Mouse (Mus musculus) erythroblast, embryonic 14.5 days (primary cell): ENCODE data around the gene Prkcg. TPM values are rescaled to one million over a fixed set of nuclear protein-coding genes. Genes with fewer than 3 reads are reported as not detected.

Source experiments
- H3K27me3 ChIP-seq: 2 replicates; pipeline ENCODE4 v1.6.1; 2012; ENCODE audit warnings: inconsistent platforms; ENCODE audit not compliant: control insufficient read depth
- H3K36me3 ChIP-seq: 2 replicates; pipeline ENCODE4 v1.6.1; 2012; ENCODE audit warnings: mild to moderate bottlenecking, inconsistent platforms; ENCODE audit not compliant: control insufficient read depth
- H3K4me1 ChIP-seq: 2 replicates; pipeline ENCODE4 v1.6.1; 2012; ENCODE audit warnings: inconsistent platforms; ENCODE audit not compliant: control insufficient read depth
- H3K4me3 ChIP-seq: replicated peaks from 2 replicates; pipeline ENCODE3; 2012; ENCODE audit warnings: moderate library complexity, mild to moderate bottlenecking, inconsistent platforms
- H3K9me3 ChIP-seq: 2 replicates; pipeline ENCODE4 v1.6.1; 2012; ENCODE audit warnings: low read length, inconsistent platforms, mixed read lengths; ENCODE audit not compliant: control insufficient read depth
- GATA1 ChIP-seq: IDR thresholded peaks from 2 replicates; pipeline ENCODE4 v1.6.1; 2012; ENCODE audit warnings: low read length, inconsistent platforms, mixed read lengths
- TAL1 ChIP-seq: IDR thresholded peaks from 3 replicates; pipeline ENCODE4 v1.6.1; 2012; ENCODE audit warnings: low read length, inconsistent platforms, mixed read lengths
- polyA plus RNA-seq: library from polyadenylated mRNA; stranded (reverse); fragments of >175 nt; gene quantifications from 2 replicates; pipeline ENCODE4 v1.2.3, GENCODE M21; 2012

Gene Prkcg
- polyA plus RNA-seq, 1 experiment = not detected

GRCm38 (mm10) chr7:3329776-3330546 lies 41.0 kb downstream of the Prkcg start:
- TF ChIP-seq TAL1 (no peak), GATA1 (no peak)

GRCm38 (mm10) chr7:3331171-3331570 lies 42.2 kb downstream of the Prkcg start:
- TF ChIP-seq GATA1 (no peak), TAL1 (no peak)
- Histone ChIP-seq H3K9me3 (no peaks in the 10 kb centered on the region), H3K4me1 (no peaks in the 10 kb centered on the region), H3K27me3 (peaks cover 41% of the 10 kb centered on the region), H3K4me3 (no peak overlapping the region), H3K36me3 (no peaks in the 10 kb centered on the region)

More at GRCm38 (mm10) chr7:3329776-3330546, 41.0 kb downstream of the Prkcg start:
- Histone ChIP-seq H3K4me1 (no peaks in the 10 kb centered on the region), H3K27me3 (peaks cover 41% of the 10 kb centered on the region), H3K4me3 (no peak overlapping the region), H3K9me3 (no peaks in the 10 kb centered on the region), H3K36me3 (no peaks in the 10 kb centered on the region)

- no peak for TF ChIP-seq GATA1
- TF ChIP-seq TAL1 = no peak
- H3K9me3 ChIP-seq = no peaks in the 10 kb centered on the region
- peaks cover 41% of the 10 kb centered on the region for H3K27me3 ChIP-seq
- no peak overlapping the region for H3K4me3 ChIP-seq
- H3K36me3 ChIP-seq = no peaks in the 10 kb centered on the region
- H3K4me1 ChIP-seq = no peaks in the 10 kb centered on the region
Measured at GRCm38 (mm10) chr7:3331581-3332223, 42.7 kb downstream of the Prkcg start.

- Histone ChIP-seq H3K27me3 (peaks cover 41% of the 10 kb centered on the region), H3K36me3 (no peaks in the 10 kb centered on the region), H3K9me3 (no peaks in the 10 kb centered on the region), H3K4me1 (no peaks in the 10 kb centered on the region), H3K4me3 (no peak overlapping the region)
- no peak for TF ChIP-seq GATA1
- no peak for TF ChIP-seq TAL1
Measured at GRCm38 (mm10) chr7:3332224-3332615, 43.2 kb downstream of the Prkcg start.

DNA sequence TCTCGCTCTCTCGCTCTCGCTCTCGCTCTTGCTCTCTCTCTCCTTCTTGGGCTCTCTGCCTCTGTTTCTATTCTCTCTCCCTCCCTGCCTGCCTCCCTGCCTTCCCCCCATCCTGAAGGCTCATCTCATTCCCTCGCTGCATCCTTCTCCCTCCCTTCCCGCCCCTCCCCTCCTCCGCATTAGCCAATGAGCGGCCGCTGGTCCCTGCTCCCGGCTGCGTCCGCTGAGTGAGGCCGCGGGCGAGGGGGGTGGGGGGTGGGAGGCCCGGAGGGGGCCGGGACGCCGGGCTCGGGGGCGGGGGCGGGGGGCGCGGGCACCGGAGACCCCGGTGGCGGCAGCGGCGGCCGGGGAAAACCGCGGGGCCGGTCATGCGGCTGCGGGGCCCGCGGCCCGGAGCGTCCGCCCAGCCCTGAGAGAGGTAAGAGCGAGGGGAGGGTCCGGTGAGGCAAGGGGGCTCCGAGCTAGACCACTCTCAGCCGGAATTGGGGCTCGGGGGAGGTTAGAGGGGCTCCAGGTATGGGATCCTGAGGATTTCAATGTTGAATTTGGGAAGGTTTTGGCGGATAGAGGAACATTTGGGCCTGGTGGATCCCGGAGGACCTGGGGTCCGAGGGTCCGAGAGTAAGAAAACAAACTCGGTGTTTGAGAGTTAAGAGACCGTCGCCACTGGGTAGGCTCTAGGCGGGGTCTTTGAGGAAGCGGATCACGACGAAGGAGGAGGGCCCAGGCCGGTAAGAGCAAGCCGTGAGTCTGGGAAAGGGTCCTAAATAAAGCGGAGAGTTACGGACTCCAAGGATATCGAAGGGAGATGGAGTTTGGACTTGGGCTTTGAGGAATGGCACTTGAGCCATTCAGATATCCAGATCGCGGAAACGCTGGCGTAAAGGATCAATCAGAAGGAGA lies 43.9 kb downstream of the Prkcg start, which contains the start of gene Cacng7:
TSS of gene Cacng7 (plus strand) at position 337 of the 903 bp plus-strand sequence.
- Histone ChIP-seq H3K4me1 (no peaks in the 10 kb centered on the region), H3K4me3 (no peak within 1 kb of the TSS), H3K36me3 (no peaks in the 10 kb centered on the region), H3K27me3 (peaks cover 41% of the 10 kb centered on the region), H3K9me3 (no peaks in the 10 kb centered on the region)
- TF ChIP-seq TAL1 (no peak), GATA1 (no peak)

- H3K4me3 ChIP-seq = no peak overlapping the region
- no peaks in the 10 kb centered on the region for H3K9me3 ChIP-seq
- no peak for TF ChIP-seq TAL1
- TF ChIP-seq GATA1 = no peak
- no peaks in the 10 kb centered on the region for H3K36me3 ChIP-seq
- no peaks in the 10 kb centered on the region for H3K4me1 ChIP-seq
- peaks cover 41% of the 10 kb centered on the region for H3K27me3 ChIP-seq
Measured at GRCm38 (mm10) chr7:3333542-3333941, 44.6 kb downstream of the Prkcg start.

DNA sequence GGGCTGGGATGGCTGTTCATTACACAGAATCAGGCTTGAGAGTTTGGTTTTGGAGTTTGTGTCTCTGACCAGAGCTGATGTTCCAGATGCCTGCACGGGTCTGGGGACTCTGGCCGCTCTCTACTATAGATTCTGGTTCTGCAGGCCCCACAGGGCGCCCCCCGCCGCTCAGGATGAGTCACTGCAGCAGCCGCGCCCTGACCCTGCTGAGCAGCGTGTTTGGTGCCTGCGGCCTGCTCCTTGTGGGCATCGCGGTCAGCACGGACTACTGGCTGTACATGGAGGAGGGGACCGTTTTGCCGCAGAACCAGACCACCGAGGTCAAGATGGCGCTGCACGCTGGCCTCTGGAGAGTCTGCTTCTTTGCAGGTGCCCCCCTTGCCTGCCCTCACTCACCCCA lies 47.4 kb downstream of the Prkcg start:
- TF ChIP-seq TAL1 (no peak), GATA1 (no peak)

GRCm38 (mm10) chr7:3338286-3338935 lies 49.4 kb downstream of the Prkcg start:
- Histone ChIP-seq H3K4me1 (no peaks in the 10 kb centered on the region), H3K9me3 (no peaks in the 10 kb centered on the region), H3K27me3 (peaks cover 8% of the 10 kb centered on the region), H3K4me3 (no peak overlapping the region), H3K36me3 (no peaks in the 10 kb centered on the region)
- no peak for TF ChIP-seq TAL1
- TF ChIP-seq GATA1 = no peak

More for the DNA sequence above, 47.4 kb downstream of the Prkcg start:
- H3K36me3 ChIP-seq = no peaks in the 10 kb centered on the region
- H3K4me1 ChIP-seq = no peaks in the 10 kb centered on the region
- H3K4me3 ChIP-seq = no peak overlapping the region
- H3K27me3 ChIP-seq = peaks cover 26% of the 10 kb centered on the region
- no peaks in the 10 kb centered on the region for H3K9me3 ChIP-seq
